Mouse (Mus musculus) monocyte, adult 2 months (primary cell): ENCODE measurements around the gene Slc2a6.

ENCODE experiments used
- DNase-seq, 2 experiments: peaks; one replicate each; pipeline ENCODE4 v3.0.0; 2022; ENCODE audit warnings: low spot score in 2 of 2, low read depth in 1 of 2

The Slc2a6 gene

GRCm38 (mm10) chr2:27027618-27028436, at the start of gene Slc2a6:
TSS of gene Slc2a6 (minus strand) at chr2:27027998.
- DNase-seq: peak; percentile 78 to 89

- DNase-seq: peak in 1 of 2 experiments; percentile 14
Measured at GRCm38 (mm10) chr2:27075485-27075884, 47.7 kb upstream of the Slc2a6 start.

- no peak for DNase-seq
Measured at GRCm38 (mm10) chr2:27074804-27075203, 47.0 kb upstream of the Slc2a6 start.

- no peak for DNase-seq
Measured at GRCm38 (mm10) chr2:27073407-27073806, 45.6 kb upstream of the Slc2a6 start.

GRCm38 (mm10) chr2:27071978-27072377, 44.2 kb upstream of the Slc2a6 start, which contains the start of gene Mymk:
TSS of gene Mymk (minus strand) at chr2:27072179.
- DNase-seq: no peak

- DNase-seq: peak; percentile 19 to 36
Measured at GRCm38 (mm10) chr2:27071137-27071536, 43.3 kb upstream of the Slc2a6 start.

- no peak for DNase-seq
Measured at GRCm38 (mm10) chr2:27070247-27070813, 42.5 kb upstream of the Slc2a6 start.

- DNase-seq: no peak
Measured at GRCm38 (mm10) chr2:27069646-27070045, 41.8 kb upstream of the Slc2a6 start.

- no peak for DNase-seq
Measured at GRCm38 (mm10) chr2:27067996-27068395, 40.2 kb upstream of the Slc2a6 start.

GRCm38 (mm10) chr2:27067124-27067523, 39.3 kb upstream of the Slc2a6 start:
- DNase-seq: no peak

GRCm38 (mm10) chr2:27059187-27059586, 31.4 kb upstream of the Slc2a6 start:
- DNase-seq: no peak

GRCm38 (mm10) chr2:27058751-27059150, 31.0 kb upstream of the Slc2a6 start:
- no peak for DNase-seq

- DNase-seq: no peak
Measured at GRCm38 (mm10) chr2:27058251-27058650, 30.5 kb upstream of the Slc2a6 start.

GRCm38 (mm10) chr2:27049408-27049807, 21.6 kb upstream of the Slc2a6 start:
- DNase-seq: no peak

- DNase-seq: no peak
Measured at GRCm38 (mm10) chr2:27045979-27046770, 18.4 kb upstream of the Slc2a6 start.

- DNase-seq: no peak
Measured at GRCm38 (mm10) chr2:27044641-27045040, 16.8 kb upstream of the Slc2a6 start.

GRCm38 (mm10) chr2:27044166-27044565, 16.4 kb upstream of the Slc2a6 start:
- no peak for DNase-seq

- DNase-seq: no peak
Measured at GRCm38 (mm10) chr2:27043461-27043860, 15.7 kb upstream of the Slc2a6 start.

GRCm38 (mm10) chr2:27042131-27042844, 14.5 kb upstream of the Slc2a6 start:
- no peak for DNase-seq

GRCm38 (mm10) chr2:27039286-27039685, 11.5 kb upstream of the Slc2a6 start:
- DNase-seq: no peak

- no peak for DNase-seq
Measured at GRCm38 (mm10) chr2:27038596-27038995, 10.8 kb upstream of the Slc2a6 start.
